Mouse (Mus musculus) neural tube, embryonic 13.5 days (tissue): ENCODE results near the gene Idh3g. TPM values are rescaled to one million over a fixed set of nuclear protein-coding genes. Genes with fewer than 3 reads are reported as not detected.
A peak's percentile ranks its signal among the peaks of the same experiment; 100 is the strongest.

ENCODE experiments used
- ATAC-seq: fragments of 200-750 bp; cut with Nextera tagmentation; 2 replicates; pipeline ENCODE4 v1.8.0; 2017; ENCODE audit warnings: low read depth, mild to moderate bottlenecking, moderate TSS enrichment, moderate library complexity
- H3K27ac ChIP-seq: fragments of 300-500 bp; sonication (generic); replicated peaks from 2 replicates; pipeline ENCODE4 v1.5.1; 2015; ENCODE audit warnings: moderate library complexity, mild to moderate bottlenecking, inconsistent platforms
- H3K27me3 ChIP-seq: fragments of 300-500 bp; sonication (generic); 2 replicates; pipeline ENCODE4 v1.6.1; 2015; ENCODE audit warnings: mild to moderate bottlenecking, inconsistent platforms
- H3K36me3 ChIP-seq: fragments of 300-500 bp; sonication (generic); 2 replicates; pipeline ENCODE4 v1.6.1; 2015; ENCODE audit warnings: mild to moderate bottlenecking, inconsistent platforms
- H3K4me1 ChIP-seq: fragments of 300-500 bp; sonication (generic); replicated peaks from 2 replicates; pipeline ENCODE4 v1.6.1; 2015; ENCODE audit warnings: inconsistent platforms
- H3K4me2 ChIP-seq: fragments of 300-500 bp; sonication (generic); 2 replicates; pipeline ENCODE4 v1.6.1; 2015; ENCODE audit warnings: inconsistent platforms, mild to moderate bottlenecking, moderate library complexity
- H3K4me3 ChIP-seq: fragments of 300-500 bp; sonication (generic); 2 replicates; pipeline ENCODE4 v1.5.1; 2015; ENCODE audit warnings: mild to moderate bottlenecking, inconsistent platforms
- H3K9ac ChIP-seq: fragments of 300-500 bp; sonication (generic); 2 replicates; pipeline ENCODE4 v1.6.1; 2015; ENCODE audit warnings: moderate library complexity, mild to moderate bottlenecking, inconsistent platforms
- H3K9me3 ChIP-seq: fragments of 300-500 bp; sonication (generic); 2 replicates; pipeline ENCODE4 v1.6.1; 2016; ENCODE audit warnings: inconsistent platforms
- WGBS: fragments of 180-500 bp; shearing (Covaris S2); methylation state at CpG from one replicate; pipeline ENCODE4 v1.1.7; 2015; 5-methylcytosine and 5-hydroxymethylcytosine counted together
- polyA plus RNA-seq: library from polyadenylated mRNA; unstranded; fragments of >200 nt; fragmentation: Nextera tagmentation; extraction: Ambion mirVana; gene quantifications from 2 replicates; pipeline ENCODE4 v1.2.1, GENCODE M21; 2015

The Idh3g gene
- polyA plus RNA-seq, 1 experiment from 2014 or later = 232 TPM

GRCm38 (mm10) chrX:73788501-73788900, 1.8 kb upstream of the Idh3g start:
- H3K9ac ChIP-seq = 0 out of 2 replicates have a peak overlapping the region, but pooled peaks have one; percentile 82
- peaks cover 19% of the 10 kb centered on the region for H3K36me3 ChIP-seq
- no peaks in the 10 kb centered on the region for H3K27me3 ChIP-seq
- peaks cover 29% of the 10 kb centered on the region for H3K4me1 ChIP-seq
- peak overlapping the region; percentile 66 for H3K4me2 ChIP-seq
- 100% methylated on average over 1 of the region's 1 CpGs for WGBS
- no peaks in the 10 kb centered on the region for H3K9me3 ChIP-seq
- H3K27ac ChIP-seq = no peak overlapping the region
- H3K4me3 ChIP-seq = peak overlapping the region; percentile 57; the same call in 1 of the 2 replicates
- no peak for ATAC-seq

GRCm38 (mm10) chrX:73787225-73787558, 495 bp upstream of the Idh3g start:
- Histone ChIP-seq H3K27me3 (no peaks in the 10 kb centered on the region), H3K4me3 (peak overlapping the region; percentile 57), H3K4me2 (peak overlapping the region; percentile 66), H3K9me3 (no peaks in the 10 kb centered on the region), H3K4me1 (peaks cover 29% of the 10 kb centered on the region), H3K36me3 (peaks cover 19% of the 10 kb centered on the region), H3K27ac (peak overlapping the region; percentile 88), H3K9ac (peak overlapping the region; percentile 82)
- 27% methylated on average over 22 of the region's 22 CpGs for WGBS
- ATAC-seq = no peak; the same call in 1 of the 2 replicates

GRCm38 (mm10) chrX:73785666-73786065, 1.0 kb downstream of the Idh3g start:
- H3K4me1 ChIP-seq = peaks cover 29% of the 10 kb centered on the region
- peak overlapping the region; percentile 65 for H3K4me2 ChIP-seq
- no peak for ATAC-seq
- H3K27ac ChIP-seq = peak overlapping the region; percentile 89
- H3K9me3 ChIP-seq = no peaks in the 10 kb centered on the region
- no peaks in the 10 kb centered on the region for H3K27me3 ChIP-seq
- H3K9ac ChIP-seq = peak overlapping the region; percentile 73
- peak overlapping the region; percentile 57 for H3K4me3 ChIP-seq
- peaks cover 27% of the 10 kb centered on the region for H3K36me3 ChIP-seq

DNA sequence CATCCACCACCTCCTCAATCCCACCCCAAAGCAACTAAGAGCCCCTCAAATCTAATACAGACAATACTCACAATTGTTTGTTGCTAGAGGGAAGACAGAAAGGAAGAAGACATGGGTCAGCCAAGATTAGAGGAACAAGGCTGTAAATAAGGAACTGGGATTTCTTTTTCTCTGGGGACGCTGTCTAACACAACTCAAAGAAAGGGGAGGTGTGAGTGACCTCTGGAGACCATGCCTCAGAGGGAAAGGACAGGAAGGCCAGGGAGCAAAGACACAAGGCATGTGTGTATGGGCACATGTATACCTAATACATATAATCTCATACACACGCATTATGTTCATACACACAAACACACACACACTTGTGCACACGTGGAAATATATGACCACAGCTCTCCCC, 4.5 kb downstream of the Idh3g start:
- Histone ChIP-seq H3K36me3 (peaks cover 49% of the 10 kb centered on the region), H3K27ac (no peak overlapping the region), H3K4me3 (no peak overlapping the region), H3K4me1 (peaks cover 15% of the 10 kb centered on the region), H3K9ac (no peak overlapping the region), H3K9me3 (no peaks in the 10 kb centered on the region), H3K27me3 (no peaks in the 10 kb centered on the region), H3K4me2 (no peak overlapping the region)
- WGBS = 91% methylated on average over 3 of the region's 3 CpGs
- no peak for ATAC-seq

DNA sequence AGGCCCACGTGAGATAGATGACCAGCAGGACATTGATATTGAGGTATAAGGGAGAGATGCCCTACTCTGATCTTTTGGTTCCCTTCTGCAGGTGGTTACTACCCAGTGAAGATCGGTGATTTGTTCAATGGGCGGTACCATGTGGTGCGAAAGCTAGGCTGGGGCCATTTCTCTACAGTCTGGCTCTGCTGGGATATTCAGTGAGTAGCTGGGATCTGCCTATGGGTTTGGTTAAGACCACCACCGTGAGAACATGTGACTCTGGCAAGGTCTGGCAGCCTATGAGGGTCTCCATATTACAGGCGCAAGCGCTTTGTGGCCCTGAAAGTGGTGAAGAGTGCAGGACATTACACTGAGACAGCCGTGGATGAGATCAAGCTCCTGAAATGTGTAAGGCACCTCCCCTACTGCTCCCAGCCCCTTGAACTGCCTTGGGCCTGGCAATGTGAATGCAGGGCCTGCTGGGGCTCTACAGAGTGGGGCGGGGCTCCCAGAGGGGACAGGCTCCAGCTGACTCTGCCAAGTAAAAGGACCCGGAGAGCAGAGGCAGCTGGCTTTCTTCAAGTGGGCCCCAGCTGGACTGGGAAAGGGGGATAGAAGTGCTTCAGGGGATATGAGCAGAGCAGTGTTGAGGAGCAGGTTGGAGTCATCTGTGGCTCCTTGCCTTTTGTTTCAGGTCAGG, 11.8 kb downstream of the Idh3g start:
- peak; percentile 41; the same call in 1 of the 2 replicates for ATAC-seq
- H3K36me3 ChIP-seq = peaks cover 38% of the 10 kb centered on the region
- 73% methylated on average over 10 of the region's 10 CpGs for WGBS
- H3K4me1 ChIP-seq = peaks cover 6% of the 10 kb centered on the region
- H3K4me3 ChIP-seq = no peak overlapping the region
- H3K9me3 ChIP-seq = no peaks in the 10 kb centered on the region
- no peaks in the 10 kb centered on the region for H3K27me3 ChIP-seq
- no peak overlapping the region for H3K9ac ChIP-seq
- H3K4me2 ChIP-seq = no peak overlapping the region
- 0 out of 2 replicates have a peak overlapping the region, but pooled peaks have one; percentile 33 for H3K27ac ChIP-seq

DNA sequence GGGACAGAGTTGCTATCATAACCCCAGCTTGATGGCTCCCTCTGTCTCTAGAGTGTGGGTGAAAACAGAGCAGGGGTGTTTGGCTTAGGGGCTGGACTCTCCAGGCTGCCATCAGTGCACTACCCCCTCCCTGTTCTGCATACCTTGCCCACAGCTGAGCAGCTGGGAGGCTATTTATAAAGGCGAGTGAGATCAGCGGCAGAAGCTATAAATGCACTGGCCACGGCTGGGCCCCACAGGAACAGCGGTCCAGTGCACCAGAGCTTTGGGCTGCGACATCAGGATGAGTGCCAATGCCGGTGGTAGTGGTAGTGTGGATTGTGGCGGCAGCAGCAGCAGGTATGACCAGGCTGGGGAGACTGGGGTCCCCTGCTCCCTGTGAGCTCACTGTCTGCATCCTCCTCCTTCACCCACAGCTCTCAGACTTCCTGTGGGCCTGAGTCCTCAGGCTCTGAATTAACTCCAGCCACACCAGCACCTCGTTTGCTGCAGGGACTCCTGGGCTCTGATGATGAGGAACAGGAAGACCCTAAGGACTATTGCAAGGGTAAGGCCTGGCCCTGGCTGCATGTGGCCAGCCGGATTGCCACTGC, 12.4 kb downstream of the Idh3g start, which contains the start of gene Srpk3:
Gene Srpk3 (plus strand): TSS at position 238 of the 593 bp plus-strand sequence.
- H3K36me3 ChIP-seq = peaks cover 32% of the 10 kb centered on the region
- 53% methylated on average over 9 of the region's 9 CpGs for WGBS
- H3K9me3 ChIP-seq = no peaks in the 10 kb centered on the region
- H3K27me3 ChIP-seq = no peaks in the 10 kb centered on the region
- H3K4me2 ChIP-seq = no peak within 1 kb of the TSS
- ATAC-seq = peak; percentile 40
- no peak within 1 kb of the TSS for H3K9ac ChIP-seq
- peaks cover 6% of the 10 kb centered on the region for H3K4me1 ChIP-seq
- peak within 1 kb of the TSS; percentile 33; the same call in 1 of the 2 replicates for H3K27ac ChIP-seq
- H3K4me3 ChIP-seq = no peak within 1 kb of the TSS

DNA sequence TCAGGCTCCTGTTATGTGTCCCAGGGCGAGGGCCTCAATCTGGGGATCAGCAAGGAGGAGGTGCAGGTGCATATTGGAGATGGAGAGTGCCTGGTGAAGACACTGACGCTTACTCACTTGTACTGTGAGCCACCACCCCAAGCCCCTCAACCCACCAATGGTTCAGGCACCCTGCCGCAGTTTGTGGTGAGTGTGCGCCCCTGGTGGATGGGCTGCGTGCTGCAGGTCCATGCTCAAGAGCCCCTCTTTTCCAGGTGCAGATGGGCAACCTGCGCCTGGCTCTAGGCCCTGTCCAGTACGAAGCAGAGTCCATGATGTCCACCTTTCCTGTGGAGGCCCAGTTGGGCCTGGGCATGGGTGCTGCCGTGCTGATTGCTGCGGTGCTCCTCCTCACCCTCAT, 19.4 kb downstream of the Idh3g start:
- Histone ChIP-seq H3K9me3 (no peaks in the 10 kb centered on the region), H3K4me3 (no peak overlapping the region), H3K4me2 (no peak overlapping the region), H3K4me1 (no peaks in the 10 kb centered on the region), H3K36me3 (no peaks in the 10 kb centered on the region), H3K27me3 (no peaks in the 10 kb centered on the region), H3K9ac (no peak overlapping the region), H3K27ac (no peak overlapping the region)
- no peak for ATAC-seq
- 54% methylated on average over 9 of the region's 9 CpGs for WGBS

DNA sequence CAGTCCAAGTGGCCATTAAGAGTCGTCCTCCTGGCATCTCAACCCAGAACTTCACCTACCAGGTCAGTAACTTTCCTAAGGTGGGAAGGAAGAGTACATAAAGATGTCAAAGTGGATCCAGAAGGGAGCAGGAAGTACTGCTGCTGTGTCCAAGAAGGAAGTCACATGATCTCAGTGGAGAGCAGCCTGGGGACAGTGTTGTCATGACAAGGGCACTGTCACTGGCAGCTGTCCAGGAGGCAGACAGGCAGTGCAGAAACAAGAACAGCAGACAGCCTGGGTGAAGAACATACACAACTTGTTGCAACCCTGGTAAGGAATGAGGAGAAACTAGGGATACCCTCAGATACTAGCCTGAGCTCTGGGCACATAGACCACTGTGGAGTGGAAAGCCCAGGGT, 21.4 kb downstream of the Idh3g start:
- H3K27ac ChIP-seq = no peak overlapping the region

GRCm38 (mm10) chrX:73758611-73759290, 27.9 kb downstream of the Idh3g start:
- no peak overlapping the region for H3K4me2 ChIP-seq
- no peaks in the 10 kb centered on the region for H3K9me3 ChIP-seq
- no peak overlapping the region for H3K27ac ChIP-seq
- ATAC-seq = no peak
- H3K4me1 ChIP-seq = no peaks in the 10 kb centered on the region
- H3K27me3 ChIP-seq = no peaks in the 10 kb centered on the region
- H3K4me3 ChIP-seq = no peak overlapping the region
- 76% methylated on average over 13 of the region's 13 CpGs for whole genome bisulfite sequencing
- H3K9ac ChIP-seq = no peak overlapping the region
- no peaks in the 10 kb centered on the region for H3K36me3 ChIP-seq

More for the DNA sequence above, 21.4 kb downstream of the Idh3g start:
- no peaks in the 10 kb centered on the region for H3K4me1 ChIP-seq
- no peaks in the 10 kb centered on the region for H3K36me3 ChIP-seq
- H3K9ac ChIP-seq = no peak overlapping the region
- no peak for ATAC-seq
- WGBS = 65% methylated on average over 1 of the region's 1 CpGs
- H3K27me3 ChIP-seq = no peaks in the 10 kb centered on the region
- no peaks in the 10 kb centered on the region for H3K9me3 ChIP-seq
- no peak overlapping the region for H3K4me2 ChIP-seq
- H3K4me3 ChIP-seq = no peak overlapping the region

DNA sequence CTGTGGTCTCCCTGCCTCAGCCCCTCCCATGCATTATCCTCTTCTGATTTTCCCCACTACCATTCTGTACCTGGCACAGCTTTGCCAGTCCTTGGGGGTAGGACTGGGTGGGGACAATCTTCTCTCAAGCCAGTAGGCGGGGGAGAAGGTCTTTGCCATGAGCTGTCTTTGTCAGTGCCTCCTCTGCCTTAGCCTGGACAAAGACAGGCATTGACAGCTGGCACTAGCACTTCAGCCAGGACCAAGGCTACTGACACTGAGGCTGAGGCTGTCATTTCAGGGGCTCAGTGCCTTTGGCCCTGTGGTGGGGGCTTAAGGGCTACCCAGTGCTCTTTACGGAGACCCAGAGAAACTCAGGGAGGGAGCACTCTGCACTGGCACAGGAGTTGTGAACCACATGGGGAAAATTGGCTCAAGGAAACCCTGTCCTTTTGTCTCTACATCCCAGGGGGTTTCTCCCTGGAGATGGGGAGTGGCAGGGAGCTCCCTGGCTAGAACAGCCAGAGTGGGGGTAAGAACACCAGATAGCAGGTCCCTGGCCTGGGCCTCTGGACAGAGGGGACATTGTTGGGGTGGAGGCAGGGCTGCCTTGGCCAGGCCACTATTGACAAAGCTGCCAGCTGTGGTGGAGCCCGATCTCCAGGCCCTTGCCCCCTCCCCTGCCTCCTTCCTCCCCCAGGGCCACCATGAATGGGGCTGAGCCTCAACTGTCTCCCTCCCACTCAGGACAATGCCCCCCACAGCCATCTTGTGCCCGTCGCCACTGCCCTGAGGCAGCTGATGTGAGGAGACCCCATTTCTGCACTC, 30.2 kb downstream of the Idh3g start, which contains the start of gene Plxnb3:
Gene Plxnb3 (plus strand): TSS at position 757 of the 807 bp plus-strand sequence.
- Histone ChIP-seq H3K27me3 (no peaks in the 10 kb centered on the region), H3K4me2 (no peak within 1 kb of the TSS), H3K36me3 (no peaks in the 10 kb centered on the region), H3K9ac (no peak within 1 kb of the TSS), H3K27ac (no peak within 1 kb of the TSS), H3K4me1 (no peaks in the 10 kb centered on the region), H3K9me3 (no peaks in the 10 kb centered on the region), H3K4me3 (no peak within 1 kb of the TSS)
- peak; percentile 19; the same call in 1 of the 2 replicates for ATAC-seq
- WGBS = 69% methylated on average over 5 of the region's 5 CpGs

- no peak overlapping the region for H3K4me2 ChIP-seq
- H3K36me3 ChIP-seq = no peaks in the 10 kb centered on the region
- H3K4me3 ChIP-seq = no peak overlapping the region
- ATAC-seq = no peak
- no peak overlapping the region for H3K27ac ChIP-seq
- H3K9ac ChIP-seq = no peak overlapping the region
- 93% methylated on average over 1 of the region's 1 CpGs for WGBS
- no peaks in the 10 kb centered on the region for H3K9me3 ChIP-seq
- H3K27me3 ChIP-seq = no peaks in the 10 kb centered on the region
- no peaks in the 10 kb centered on the region for H3K4me1 ChIP-seq
Observed at GRCm38 (mm10) chrX:73748977-73749376, 37.7 kb downstream of the Idh3g start.
